Mouse (Mus musculus) 416B (cell line): ENCODE results near the gene Il13.

Source experiments
- DNase-seq: peaks from one replicate; pipeline ENCODE4 v3.0.0; 2011; ENCODE audit warnings: low read depth

Il13 gene

DNA sequence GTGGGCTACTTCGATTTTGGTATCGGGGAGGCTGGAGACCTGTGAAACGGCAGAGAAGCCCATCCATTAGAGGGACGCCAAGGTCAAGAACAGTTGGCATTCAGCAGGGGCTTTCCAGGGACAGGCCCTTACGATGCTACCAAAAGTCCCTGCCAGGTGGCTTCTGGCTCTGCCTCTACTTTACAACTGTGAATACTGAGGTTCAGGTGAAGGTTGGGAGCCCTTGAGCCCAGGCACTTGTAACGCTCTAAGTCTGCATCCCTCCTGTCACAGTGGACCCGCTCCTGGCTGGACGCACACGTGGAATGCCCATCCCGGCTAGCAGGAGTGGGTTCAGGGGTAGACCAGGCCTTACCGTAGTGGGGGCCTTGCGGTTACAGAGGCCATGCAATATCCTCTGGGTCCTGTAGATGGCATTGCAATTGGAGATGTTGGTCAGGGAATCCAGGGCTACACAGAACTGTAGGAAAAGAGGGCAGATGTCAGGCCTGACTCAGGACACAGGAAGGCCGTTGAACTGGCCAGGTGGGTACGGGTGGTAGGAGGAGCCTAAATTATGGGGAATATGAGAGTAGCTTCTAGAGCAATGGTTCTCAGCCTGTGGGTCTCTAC lies 2.3 kb downstream of the Il13 start:
- DNase-seq, result peak; percentile 40

DNA sequence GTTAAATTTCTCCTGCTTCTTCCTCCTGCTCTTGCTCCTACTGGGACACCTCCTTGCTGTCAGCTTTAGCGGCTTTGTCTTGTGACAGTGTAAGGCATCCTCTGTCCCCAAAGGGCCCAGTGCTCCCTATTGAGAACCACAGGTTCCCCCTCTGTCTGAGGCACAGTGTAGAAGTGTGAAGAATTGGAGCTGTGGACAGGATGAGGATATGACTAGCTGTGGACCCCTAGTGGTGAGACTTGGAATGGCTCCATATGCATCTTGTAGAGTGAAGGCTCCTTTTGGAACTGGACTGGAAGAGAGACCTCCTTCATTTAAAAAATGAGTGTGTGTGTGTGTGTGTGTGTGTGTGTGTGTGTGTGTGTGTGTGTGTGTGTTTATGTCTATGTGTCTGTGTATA lies 6.6 kb downstream of the Il13 start:
- DNase-seq, result peak; percentile 87

DNA sequence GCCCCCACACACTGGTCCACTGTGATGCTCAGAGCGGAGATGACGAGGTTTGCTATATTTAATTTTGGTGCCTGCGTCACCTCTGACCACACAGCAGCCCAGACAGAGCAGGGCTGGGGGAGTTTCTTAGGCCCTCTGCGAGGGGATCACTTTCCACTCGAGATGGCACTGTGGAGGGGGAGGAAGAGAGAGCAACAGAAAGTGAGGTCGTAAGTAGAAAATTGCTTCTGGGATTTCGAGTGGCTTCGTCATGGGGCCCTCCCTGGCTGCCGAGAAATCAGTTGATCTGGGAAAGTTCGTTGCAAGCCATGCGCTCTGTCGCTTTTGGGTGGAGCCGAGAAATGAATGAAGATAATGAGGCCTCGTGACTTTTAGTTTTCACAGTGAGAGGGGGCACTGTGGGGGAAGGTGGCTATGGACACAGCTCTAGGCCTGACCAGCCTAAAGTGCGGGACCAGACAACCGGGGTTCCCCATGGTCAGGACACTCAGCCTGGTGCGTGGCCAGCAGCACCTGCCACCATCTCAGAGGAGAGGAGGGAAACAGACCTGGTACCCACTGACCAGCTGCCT lies 7.6 kb downstream of the Il13 start:
- DNase-seq, result no peak

DNA sequence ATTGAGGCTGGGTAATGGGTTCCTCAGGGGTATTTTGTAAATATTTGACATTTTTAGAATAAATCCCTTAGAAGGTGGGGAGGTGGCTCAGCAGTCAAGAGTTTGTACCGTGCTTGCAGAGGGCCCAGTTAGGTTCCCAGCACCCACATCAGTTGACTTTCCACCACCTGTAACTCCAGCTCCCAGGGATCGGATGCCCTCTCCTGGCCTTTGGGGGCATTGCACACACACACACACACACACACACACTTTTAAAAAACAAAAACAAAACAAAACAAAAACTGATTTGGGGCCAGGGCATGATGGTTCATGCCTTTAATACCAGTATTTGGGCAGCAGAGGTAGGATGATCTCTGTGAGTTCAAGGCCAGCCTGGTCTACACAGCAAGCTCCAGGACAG lies 10.4 kb downstream of the Il13 start:
- DNase-seq, result no peak

DNA sequence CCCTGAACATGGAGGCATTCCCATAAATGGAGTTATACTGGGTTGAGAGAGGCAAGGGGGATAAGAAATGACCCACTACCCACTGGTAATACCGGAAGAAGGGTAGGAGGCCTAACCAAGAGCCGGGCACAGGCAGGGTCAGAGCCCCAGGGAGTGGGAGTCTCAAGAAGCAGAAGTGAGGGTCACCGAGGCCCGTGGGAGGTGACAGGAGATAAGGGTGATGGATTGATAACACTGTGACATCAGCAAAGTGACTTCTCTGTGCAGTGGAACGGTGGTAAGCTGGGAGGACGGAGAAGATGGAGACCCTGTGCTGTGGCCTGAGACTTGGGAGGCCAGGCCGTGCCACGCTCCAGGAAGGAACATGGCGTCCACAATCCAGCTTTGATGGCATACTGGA lies 10.9 kb downstream of the Il13 start:
- no peak for DNase-seq

DNA sequence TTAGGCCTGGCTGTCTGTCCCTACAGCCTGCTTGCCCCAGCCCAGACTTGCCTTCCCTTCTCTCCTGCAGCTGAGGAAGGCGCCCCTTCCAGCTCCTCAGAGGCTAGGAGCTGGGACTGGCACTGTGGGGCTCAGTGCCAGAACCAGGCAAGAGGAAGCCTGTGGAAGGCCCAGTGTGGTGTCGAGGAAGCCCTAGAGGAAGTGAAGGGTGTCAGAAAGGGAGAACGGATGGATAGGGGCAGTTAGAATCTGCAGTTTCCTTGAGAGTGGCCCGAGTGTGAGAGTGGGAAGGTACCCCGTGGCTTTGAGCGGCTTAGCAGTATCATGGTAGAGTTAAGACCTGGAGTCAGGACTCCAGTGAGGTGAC lies 12.1 kb downstream of the Il13 start:
- DNase-seq, result peak; percentile 27

DNA sequence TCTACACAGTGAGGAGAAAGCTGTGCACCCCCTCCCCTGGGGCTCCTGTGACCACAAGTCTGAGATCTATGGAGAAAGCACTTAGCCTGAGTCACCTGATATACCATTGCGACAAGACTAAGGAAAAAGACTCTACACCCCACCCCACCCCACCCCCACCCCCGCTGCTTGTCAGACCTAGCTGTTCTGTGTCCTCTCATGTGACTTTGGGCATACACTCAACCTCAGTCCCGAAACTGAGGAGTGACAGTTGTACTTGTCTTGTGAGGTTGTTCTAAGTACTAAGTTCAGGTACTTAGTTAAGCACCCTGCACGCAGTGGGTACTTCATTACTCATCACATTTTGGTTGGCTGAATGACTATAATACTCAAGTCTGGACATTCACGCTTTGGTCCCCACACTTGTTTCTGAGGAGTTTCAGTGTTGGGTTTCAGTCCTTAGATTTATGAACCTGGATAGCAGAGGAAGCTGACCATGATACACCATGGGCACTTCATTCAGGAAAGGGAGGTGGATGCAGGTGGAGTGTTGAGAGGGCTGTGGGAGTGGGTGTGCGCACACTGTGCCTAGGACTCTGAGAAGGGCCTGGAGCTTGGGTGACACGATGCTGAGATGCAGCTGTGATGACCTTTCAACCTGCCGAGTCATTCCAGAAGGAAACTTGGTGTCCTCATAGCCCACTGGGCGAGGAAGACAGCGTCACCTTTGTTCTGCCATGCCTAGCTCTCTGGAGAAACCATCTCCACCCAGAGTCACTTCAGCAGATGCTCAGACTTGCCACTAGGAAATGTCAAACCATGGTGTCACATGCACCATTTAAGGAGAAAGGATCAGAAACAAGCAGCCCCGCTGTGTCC lies 12.7 kb downstream of the Il13 start:
- DNase-seq, result peak; percentile 25

DNA sequence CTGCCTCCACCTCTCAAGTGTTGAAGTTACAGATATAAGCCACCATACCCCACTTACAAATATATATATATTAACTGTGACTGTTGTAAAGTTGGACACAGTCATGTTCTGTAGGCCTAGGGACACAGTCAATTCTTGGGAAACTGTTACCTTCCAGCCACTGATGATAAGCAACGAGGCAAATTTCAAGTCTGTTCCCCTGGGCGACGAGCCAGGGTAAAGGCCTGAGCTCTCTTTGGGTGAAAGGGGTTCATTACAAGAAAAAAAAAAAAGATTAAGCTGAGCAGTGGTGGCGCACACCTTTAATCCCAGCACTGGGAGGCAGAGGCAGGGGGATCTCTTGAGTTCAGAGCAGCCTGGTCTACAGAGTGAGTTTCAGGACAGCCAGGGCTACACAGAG lies 14.4 kb downstream of the Il13 start:
- DNase-seq, result no peak

DNA sequence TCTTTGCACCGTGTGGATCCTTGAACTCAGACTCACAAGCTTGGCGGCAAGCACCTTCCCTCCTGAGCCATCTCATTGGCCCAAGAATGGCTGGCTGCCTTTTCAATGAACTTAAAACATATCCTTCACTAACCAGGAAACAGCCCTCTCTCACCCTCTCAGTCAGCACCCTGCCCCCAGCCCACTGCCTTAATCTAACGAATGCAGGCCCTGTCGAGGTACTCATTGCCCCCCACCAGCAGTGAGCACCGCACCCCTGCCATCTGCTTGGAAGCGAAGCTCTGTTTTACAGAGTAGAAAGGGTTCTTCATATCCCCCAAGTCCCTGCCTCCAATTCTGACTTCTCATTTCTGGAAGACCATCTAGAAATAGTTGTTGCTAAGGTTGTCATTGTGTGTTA lies 15.1 kb downstream of the Il13 start:
- no peak for DNase-seq

DNA sequence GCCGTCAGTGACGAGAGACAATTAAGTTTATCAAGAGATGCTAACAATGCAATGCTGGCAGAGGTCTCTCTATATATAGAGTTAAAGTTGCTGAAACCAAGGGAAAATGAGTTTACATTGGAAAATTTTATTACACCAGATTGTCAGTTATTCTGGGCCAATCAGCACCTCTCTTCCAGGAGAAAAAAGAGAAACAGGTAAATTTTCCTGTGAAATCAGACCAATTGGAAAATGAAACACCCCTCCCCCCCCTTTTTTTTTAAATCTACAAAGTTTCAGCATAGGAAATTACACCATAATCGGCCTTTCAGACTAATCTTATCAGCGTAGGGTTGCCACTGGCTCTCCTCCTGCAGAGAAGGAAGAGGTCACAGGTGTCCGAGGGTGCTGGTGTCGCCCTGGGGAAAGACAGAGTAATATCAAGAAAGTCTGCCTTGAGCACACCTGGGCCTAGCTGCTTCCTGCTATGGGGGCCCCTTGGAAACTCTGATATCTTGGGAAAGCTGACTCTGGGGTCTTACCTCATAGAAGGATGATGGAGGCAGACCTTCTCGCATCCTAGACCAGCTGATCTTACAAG lies 15.8 kb downstream of the Il13 start, which contains the start of gene Il4:
Gene Il4, minus strand, starts transcription at position 51 of the 580 bp plus-strand sequence.
- DNase-seq, result peak; percentile 50

DNA sequence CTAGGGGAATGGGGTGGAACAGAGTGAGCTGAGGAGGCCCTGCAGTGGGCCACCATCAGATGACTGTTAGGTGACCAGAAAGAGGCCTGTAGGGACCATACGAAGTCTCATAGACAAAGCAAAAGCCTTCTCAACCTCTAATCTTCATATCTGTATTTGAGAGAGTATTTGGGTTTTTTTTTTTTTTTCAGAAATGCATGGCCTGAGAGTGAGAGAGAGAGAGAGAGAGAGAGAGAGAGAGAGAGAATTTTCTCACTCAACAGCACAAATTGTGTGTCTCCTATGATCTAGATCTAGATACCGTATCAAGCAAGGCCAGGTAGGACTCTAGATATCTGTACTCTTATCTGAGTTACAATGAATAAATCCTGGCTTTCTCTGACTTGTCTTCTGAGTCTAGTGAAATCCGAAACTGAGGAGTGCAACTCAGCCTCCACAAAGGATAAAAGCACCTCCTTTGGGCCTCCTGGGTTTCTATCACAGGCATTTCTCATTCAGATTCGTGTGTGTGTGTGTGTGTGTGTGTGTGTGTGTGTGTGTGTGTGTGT lies 16.9 kb downstream of the Il13 start:
- no peak for DNase-seq

DNA sequence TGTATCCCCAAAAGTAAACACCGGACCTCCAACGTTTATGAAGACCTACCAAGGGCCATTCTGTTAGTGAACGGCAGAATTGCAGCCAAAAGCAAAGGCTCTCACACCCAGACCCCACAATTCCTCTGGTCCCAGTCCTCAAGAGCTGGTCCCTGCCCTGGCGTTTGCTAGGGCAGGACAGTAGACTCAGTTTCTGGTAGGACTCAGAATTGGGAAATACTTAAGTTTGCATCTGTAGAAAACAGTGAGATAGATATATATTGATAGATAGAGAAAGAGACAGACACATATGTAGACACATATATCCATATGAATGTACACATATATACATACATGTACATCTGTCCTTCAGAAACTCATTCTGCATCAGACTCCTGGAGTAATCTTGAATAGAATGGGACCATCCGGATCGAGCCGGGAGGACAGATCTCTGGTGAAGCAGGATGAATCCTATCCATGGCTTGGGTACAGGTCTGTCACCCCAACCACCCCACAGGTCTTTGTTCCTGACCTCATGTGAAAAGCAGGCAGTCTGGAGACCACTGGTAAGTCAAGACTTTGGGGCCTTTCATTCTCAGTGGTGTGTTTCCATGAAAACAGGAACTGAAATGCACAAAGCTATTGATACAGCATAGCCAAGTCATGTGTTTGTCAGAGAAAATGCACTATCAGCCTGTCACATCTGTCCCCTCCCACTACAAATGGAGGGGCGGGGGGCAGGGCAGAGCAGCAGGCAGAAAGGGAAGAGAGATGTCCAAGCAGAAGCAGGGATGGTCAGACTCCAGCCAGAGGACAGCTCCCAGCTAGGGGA lies 17.5 kb downstream of the Il13 start:
- DNase-seq, result peak; percentile 71

DNA sequence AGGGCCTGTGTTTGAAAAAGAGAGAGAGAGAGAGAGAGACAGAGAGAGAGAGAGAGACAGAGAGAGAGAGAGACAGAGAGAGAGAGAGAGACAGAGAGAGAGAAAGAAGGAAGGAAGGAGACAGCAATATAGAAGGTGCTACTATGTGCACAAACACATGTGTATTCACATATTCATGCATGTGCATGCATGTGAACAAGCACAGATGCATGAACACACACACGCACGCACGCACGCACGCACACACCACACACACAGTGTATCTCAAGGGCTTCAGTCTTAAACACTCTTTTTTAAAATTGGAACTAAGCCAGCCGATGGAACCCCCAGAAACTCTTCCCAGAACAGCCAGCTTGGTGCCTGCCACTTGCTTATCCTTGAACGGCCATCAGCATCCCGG lies 18.9 kb downstream of the Il13 start:
- DNase-seq, result no peak

DNA sequence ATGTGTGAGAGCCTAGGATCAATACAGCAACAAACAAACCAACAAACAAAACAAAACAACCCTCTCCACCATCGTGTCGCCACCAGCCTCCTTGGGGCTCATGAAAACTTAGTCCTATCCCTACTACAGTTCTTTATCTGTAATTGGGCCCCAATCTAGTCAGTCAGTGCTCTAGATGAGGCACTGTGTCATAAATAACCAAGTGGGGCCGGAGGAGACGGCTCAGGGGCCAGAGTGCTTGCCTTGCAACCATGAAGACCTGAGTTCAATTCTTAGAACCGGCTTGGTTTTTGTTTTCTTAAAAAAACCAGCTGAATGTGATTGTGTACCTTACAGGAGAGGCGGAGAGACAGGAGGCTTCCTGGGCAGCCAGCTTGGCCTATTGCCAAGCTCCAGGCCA lies 19.3 kb downstream of the Il13 start:
- no peak for DNase-seq

DNA sequence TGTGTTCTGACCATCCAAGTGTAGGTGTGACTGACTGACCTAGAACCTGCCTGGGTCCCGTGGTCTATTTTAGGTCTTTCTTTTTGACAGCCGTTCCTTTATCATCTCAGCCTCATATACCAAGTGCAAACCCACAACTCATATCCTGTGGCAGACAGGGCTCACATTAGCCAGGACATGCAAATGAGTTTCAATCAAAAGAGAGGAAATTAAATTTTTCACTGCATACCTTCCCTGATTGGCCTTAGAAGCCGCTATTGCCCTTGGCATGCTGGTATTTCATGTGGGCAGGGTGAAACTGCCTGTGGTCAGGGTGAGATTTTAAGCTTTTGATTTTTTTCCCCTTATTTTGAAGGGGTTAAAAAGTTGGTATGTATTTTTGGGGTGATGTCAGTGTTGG lies 24.8 kb downstream of the Il13 start:
- DNase-seq, result no peak

DNA sequence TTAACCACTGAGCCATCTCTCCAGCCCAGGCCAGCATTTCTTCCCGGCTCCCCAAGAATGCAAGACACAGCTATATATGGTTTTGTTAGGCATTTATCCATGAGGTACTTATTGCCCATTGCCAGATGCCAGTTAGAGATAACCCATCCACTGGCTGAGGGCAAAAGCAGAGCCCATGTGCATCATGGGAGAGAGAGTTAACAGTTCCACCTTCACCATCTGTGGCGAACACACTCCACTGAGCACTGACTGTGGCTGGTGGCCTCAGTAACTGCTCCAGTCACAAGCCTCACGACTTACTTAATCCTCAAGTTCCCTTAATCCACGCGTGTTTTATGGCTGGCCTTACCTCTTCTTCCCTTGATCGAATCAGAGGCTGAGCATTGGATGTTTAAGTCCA lies 25.3 kb downstream of the Il13 start:
- peak; percentile 59 for DNase-seq

DNA sequence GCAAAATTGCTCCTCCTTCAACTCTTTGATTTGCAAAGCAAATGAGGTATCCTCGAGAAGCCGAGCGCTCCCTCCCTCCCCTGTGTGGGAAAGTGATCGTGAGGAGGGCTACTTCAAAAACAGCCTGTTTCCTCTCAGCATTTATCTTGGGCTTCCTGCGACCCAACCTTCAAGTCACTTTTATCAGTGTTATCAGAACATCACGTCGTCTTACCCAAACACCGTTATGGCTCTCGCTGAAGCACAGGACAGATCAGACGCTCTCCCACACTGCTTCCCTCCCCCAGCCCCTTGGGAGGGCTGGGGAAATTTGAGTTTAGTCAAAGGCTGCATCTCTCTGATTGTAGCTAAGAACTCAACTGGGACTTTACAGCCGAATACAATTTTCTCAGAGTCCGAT lies 28.9 kb downstream of the Il13 start:
- DNase-seq, result peak; percentile 90

DNA sequence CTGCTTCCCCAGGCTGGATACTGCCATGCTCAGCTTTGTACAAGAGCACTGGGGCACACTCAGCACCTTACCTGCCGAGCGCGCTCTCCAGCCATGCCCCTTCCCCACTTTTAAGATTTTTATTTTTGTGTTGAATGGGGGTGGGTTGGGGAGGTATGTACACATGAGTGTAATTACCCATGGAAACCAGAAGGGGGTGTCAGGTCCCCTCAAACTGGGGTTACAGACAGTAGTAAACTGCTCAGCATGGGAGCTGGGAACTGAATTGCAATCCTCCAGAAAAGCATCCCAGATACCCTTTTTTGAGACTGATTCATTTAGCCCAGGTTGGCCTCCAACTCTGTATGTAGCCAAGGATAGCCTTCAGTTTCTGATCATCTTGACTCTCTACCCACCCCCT lies 29.5 kb downstream of the Il13 start:
- peak; percentile 41 for DNase-seq

DNA sequence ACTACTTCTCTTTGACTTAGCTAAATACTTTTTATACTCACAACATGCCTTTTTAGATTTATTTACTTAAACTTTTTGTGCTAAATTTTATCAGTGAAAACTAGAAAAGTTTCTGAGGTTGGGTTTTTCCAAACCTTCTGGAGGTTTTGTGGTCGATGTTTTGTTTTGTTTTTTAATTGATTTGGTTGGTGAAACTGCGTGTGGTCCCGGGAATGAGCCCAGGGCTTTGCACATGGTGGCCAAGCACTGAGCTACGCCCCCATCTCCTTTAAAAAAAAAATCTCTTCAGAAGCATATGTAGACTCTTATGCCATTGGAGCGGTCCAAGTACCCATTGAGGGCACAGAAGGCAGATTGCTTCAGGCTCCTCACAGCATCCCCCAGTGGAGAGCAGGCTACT lies 43.4 kb downstream of the Il13 start:
- no peak for DNase-seq

DNA sequence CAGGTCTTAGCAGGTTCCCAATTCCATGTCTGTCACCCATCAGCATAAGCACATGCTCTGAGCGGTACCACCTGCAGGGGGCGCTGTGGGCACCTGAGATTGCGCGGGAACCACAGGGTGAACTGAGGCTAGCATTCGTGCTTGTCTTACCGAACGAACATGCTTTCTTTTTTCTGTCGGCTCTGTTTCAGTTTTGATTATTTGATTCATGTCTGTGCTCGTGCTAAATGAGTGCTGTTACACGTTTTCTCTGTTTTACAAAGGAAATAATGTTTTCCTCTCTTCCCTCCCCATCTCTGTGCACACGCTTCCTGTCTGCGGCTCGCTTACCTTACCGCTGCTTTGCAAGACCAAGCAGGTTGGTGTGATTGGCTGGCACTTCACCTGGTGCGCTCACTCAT lies 44.1 kb downstream of the Il13 start:
- peak; percentile 79 for DNase-seq

DNA sequence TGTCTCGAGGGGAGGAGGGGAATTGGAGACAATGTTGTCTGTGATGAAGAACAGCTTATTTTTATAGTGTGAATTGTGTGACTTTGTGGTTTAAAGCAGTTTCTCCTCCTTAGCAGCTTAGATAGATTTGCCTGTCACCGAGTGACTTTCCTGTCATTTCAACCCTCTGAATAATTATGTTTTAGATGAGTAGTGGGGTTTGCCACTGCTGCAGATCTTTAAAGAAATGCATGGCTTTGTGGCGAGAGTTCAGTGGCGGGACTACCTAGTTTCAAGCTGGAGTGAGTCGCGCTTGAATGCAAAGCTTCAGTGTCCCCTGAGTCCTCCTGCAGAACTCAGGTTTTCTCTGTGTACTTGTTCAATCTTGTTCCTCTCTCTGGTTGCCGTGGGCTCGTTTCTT lies 46.2 kb downstream of the Il13 start:
- DNase-seq, result no peak

DNA sequence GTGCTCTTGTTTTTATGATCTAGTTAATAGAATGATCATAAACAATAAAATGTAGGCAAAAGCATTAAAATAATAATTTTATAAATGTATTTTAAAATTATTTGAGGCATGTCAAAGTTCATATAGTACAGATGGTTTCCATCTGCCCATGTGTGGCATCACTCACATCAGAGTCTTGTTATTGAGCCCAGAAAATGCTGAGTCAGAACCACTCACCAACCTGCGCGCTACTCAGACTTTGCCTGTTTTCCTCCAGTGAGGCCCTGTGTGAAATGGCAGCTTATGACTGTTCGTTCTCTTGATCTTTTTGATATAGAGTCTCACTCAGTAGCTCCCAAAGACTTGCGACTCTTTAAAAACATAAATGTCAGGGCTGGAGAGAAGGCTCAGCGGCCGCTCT lies 49.0 kb downstream of the Il13 start:
- DNase-seq, result no peak
